Mouse (Mus musculus) heart, embryonic 16.5 days (tissue): Measurements from ENCODE around the gene Snupn. TPM values are rescaled to one million over a fixed set of nuclear protein-coding genes. Genes with fewer than 3 reads are reported as not detected.
A peak's percentile ranks its signal among the peaks of the same experiment; 100 is the strongest.

Experiments
- ATAC-seq: fragments of 200-750 bp; cut with Nextera tagmentation; replicated peaks from 2 replicates; pipeline ENCODE4 v1.8.0; 2017; ENCODE audit warnings: moderate number of reproducible peaks; ENCODE audit not compliant: insufficient read depth, low FRiP score; ENCODE audit errors: extremely low read depth
- H3K27ac ChIP-seq: fragments of 300-500 bp; sonication (generic); 2 replicates; pipeline ENCODE4 v1.5.1; 2014; ENCODE audit warnings: mild to moderate bottlenecking, low read length, control low read depth, moderate library complexity
- H3K27me3 ChIP-seq: fragments of 300-500 bp; sonication (generic); 2 replicates; pipeline ENCODE4 v1.6.1; 2014; ENCODE audit warnings: low read length, mixed read lengths; ENCODE audit not compliant: control insufficient read depth, insufficient read depth
- H3K36me3 ChIP-seq: fragments of 300-500 bp; sonication (generic); 2 replicates; pipeline ENCODE4 v1.6.1; 2014; ENCODE audit not compliant: control insufficient read depth, insufficient read depth
- H3K4me1 ChIP-seq: fragments of 300-500 bp; sonication (generic); 2 replicates; pipeline ENCODE4 v1.6.1; 2014; ENCODE audit warnings: low read length, mixed read lengths; ENCODE audit not compliant: control insufficient read depth, insufficient read depth
- H3K4me2 ChIP-seq: fragments of 300-500 bp; sonication (generic); 2 replicates; pipeline ENCODE4 v1.6.1; 2014; ENCODE audit warnings: low read depth, mild to moderate bottlenecking, control low read depth, low read length
- H3K4me3 ChIP-seq: fragments of 300-500 bp; sonication (generic); 2 replicates; pipeline ENCODE4 v1.5.1; 2014; ENCODE audit warnings: mild to moderate bottlenecking, control low read depth, low read length
- H3K9ac ChIP-seq: fragments of 300-500 bp; sonication (generic); 2 replicates; pipeline ENCODE4 v1.6.1; 2014; ENCODE audit warnings: low read length, control low read depth
- H3K9me3 ChIP-seq: fragments of 300-500 bp; sonication (generic); replicated peaks from 2 replicates; pipeline ENCODE4 v1.6.1; 2016; ENCODE audit warnings: low read length; ENCODE audit not compliant: control insufficient read depth
- WGBS: fragments of 180-500 bp; shearing (Covaris S2); extraction: QIAGEN DNeasy Blood & Tissue Kit; methylation state at CpG from one replicate; pipeline ENCODE4 v1.1.7; 2014; 5-methylcytosine and 5-hydroxymethylcytosine counted together
- polyA plus RNA-seq: library from polyadenylated mRNA; unstranded; fragments of >200 nt; fragmentation: Nextera tagmentation; extraction: Ambion mirVana; gene quantifications from 2 replicates; pipeline ENCODE4 v1.2.1, GENCODE M21; 2015

Snupn gene
- polyA plus RNA-seq, 1 experiment from 2014 or later: 17.8 TPM

- H3K9ac ChIP-seq: no peak overlapping the region
- H3K36me3 ChIP-seq: peaks cover 27% of the 10 kb centered on the region
- H3K27me3 ChIP-seq: no peaks in the 10 kb centered on the region
- ATAC-seq: no peak
- no peaks in the 10 kb centered on the region for H3K4me1 ChIP-seq
- WGBS: 69% methylated on average over 5 of the region's 5 CpGs
- H3K4me3 ChIP-seq: no peak overlapping the region
- H3K4me2 ChIP-seq: no peak overlapping the region
- no peaks in the 10 kb centered on the region for H3K9me3 ChIP-seq
- H3K27ac ChIP-seq: no peak overlapping the region
Observed at GRCm38 (mm10) chr9:56915695-56916410, 34.8 kb upstream of the Snupn start.

GRCm38 (mm10) chr9:56917131-56917530 lies 33.5 kb upstream of the Snupn start:
- ATAC-seq: no peak
- Histone ChIP-seq H3K36me3 (peaks cover 35% of the 10 kb centered on the region), H3K9ac (no peak overlapping the region), H3K27me3 (no peaks in the 10 kb centered on the region), H3K4me2 (no peak overlapping the region), H3K9me3 (peaks cover 6% of the 10 kb centered on the region; the same call in 1 of the 2 replicates), H3K27ac (no peak overlapping the region), H3K4me1 (no peaks in the 10 kb centered on the region), H3K4me3 (no peak overlapping the region)
- 86% methylated on average over 2 of the region's 2 CpGs for whole genome bisulfite sequencing

- Histone ChIP-seq H3K4me2 (no peak overlapping the region), H3K4me3 (no peak overlapping the region), H3K9ac (no peak overlapping the region), H3K9me3 (peaks cover 6% of the 10 kb centered on the region; the same call in 1 of the 2 replicates), H3K4me1 (peaks cover 10% of the 10 kb centered on the region), H3K27ac (no peak overlapping the region), H3K27me3 (no peaks in the 10 kb centered on the region), H3K36me3 (peaks cover 37% of the 10 kb centered on the region)
- ATAC-seq: no peak
- 92% methylated on average over 13 of the region's 13 CpGs for WGBS
Observed at GRCm38 (mm10) chr9:56918466-56918865, 32.2 kb upstream of the Snupn start.

GRCm38 (mm10) chr9:56922746-56923145 lies 27.9 kb upstream of the Snupn start:
- H3K27ac ChIP-seq: no peak overlapping the region; the same call in 1 of the 2 replicates
- H3K9me3 ChIP-seq: peaks cover 6% of the 10 kb centered on the region; the same call in 1 of the 2 replicates
- WGBS: 83% methylated on average over 4 of the region's 4 CpGs
- H3K9ac ChIP-seq: peak overlapping the region; percentile 70
- H3K4me2 ChIP-seq: peak overlapping the region; percentile 72
- no peak for ATAC-seq
- H3K4me1 ChIP-seq: peaks cover 38% of the 10 kb centered on the region
- H3K27me3 ChIP-seq: no peaks in the 10 kb centered on the region
- H3K36me3 ChIP-seq: peaks cover 20% of the 10 kb centered on the region
- H3K4me3 ChIP-seq: peak overlapping the region; percentile 46; the same call in 1 of the 2 replicates

GRCm38 (mm10) chr9:56923841-56924650 lies 26.6 kb upstream of the Snupn start:
- WGBS: 34% methylated on average over 8 of the region's 8 CpGs
- Histone ChIP-seq H3K4me2 (peak overlapping the region; percentile 72), H3K27ac (peak overlapping the region; percentile 85), H3K9ac (peak overlapping the region; percentile 70), H3K9me3 (peaks cover 6% of the 10 kb centered on the region; the same call in 1 of the 2 replicates), H3K36me3 (peaks cover 11% of the 10 kb centered on the region), H3K4me3 (peak overlapping the region; percentile 46), H3K4me1 (peaks cover 44% of the 10 kb centered on the region), H3K27me3 (no peaks in the 10 kb centered on the region)
- peak; percentile 4; the same call in 1 of the 2 replicates for ATAC-seq

GRCm38 (mm10) chr9:56924651-56925027 lies 26.0 kb upstream of the Snupn start:
- no peaks in the 10 kb centered on the region; the same call in 1 of the 2 replicates for H3K27me3 ChIP-seq
- H3K27ac ChIP-seq: peak overlapping the region; percentile 85
- peaks cover 6% of the 10 kb centered on the region; the same call in 1 of the 2 replicates for H3K9me3 ChIP-seq
- peaks cover 44% of the 10 kb centered on the region for H3K4me1 ChIP-seq
- ATAC-seq: peak; percentile 87
- peak overlapping the region; percentile 70 for H3K9ac ChIP-seq
- peak overlapping the region; percentile 72 for H3K4me2 ChIP-seq
- H3K36me3 ChIP-seq: peaks cover 11% of the 10 kb centered on the region
- 5% methylated on average over 7 of the region's 7 CpGs for WGBS
- H3K4me3 ChIP-seq: peak overlapping the region; percentile 46

- 69% methylated on average over 26 of the region's 26 CpGs for WGBS
- Histone ChIP-seq H3K27me3 (no peaks in the 10 kb centered on the region; the same call in 1 of the 2 replicates), H3K9me3 (peaks cover 6% of the 10 kb centered on the region; the same call in 1 of the 2 replicates), H3K27ac (peak overlapping the region; percentile 85), H3K4me1 (peaks cover 44% of the 10 kb centered on the region), H3K4me2 (peak overlapping the region; percentile 72), H3K9ac (peak overlapping the region; percentile 70), H3K36me3 (peaks cover 11% of the 10 kb centered on the region), H3K4me3 (peak overlapping the region; percentile 46)
- ATAC-seq: no peak
Observed at GRCm38 (mm10) chr9:56925291-56926024, 25.2 kb upstream of the Snupn start.

GRCm38 (mm10) chr9:56926025-56926360 lies 24.7 kb upstream of the Snupn start:
- 95% methylated on average over 10 of the region's 10 CpGs for WGBS
- Histone ChIP-seq H3K27me3 (no peaks in the 10 kb centered on the region; the same call in 1 of the 2 replicates), H3K9me3 (peaks cover 6% of the 10 kb centered on the region; the same call in 1 of the 2 replicates), H3K36me3 (peaks cover 11% of the 10 kb centered on the region), H3K4me2 (peak overlapping the region; percentile 72), H3K27ac (no peak overlapping the region), H3K4me1 (peaks cover 44% of the 10 kb centered on the region), H3K9ac (peak overlapping the region; percentile 38; the same call in 1 of the 2 replicates), H3K4me3 (0 out of 2 replicates have a peak overlapping the region, but pooled peaks have one; percentile 60)
- ATAC-seq: no peak
